Mouse (Mus musculus) brain, adult 2 months (tissue): ENCODE data around the gene Mx1.

Source experiments
- DNase-seq: peaks from one replicate; pipeline ENCODE4 v3.0.0; 2011; ENCODE audit warnings: low read depth, low spot score

The Mx1 gene

GRCm38 (mm10) chr16:97443670-97444263 is 18.9 kb downstream of the Mx1 start:
- DNase-seq, result peak; percentile 75

- DNase-seq, result peak; percentile 79
Measured at GRCm38 (mm10) chr16:97441967-97442366, 20.7 kb downstream of the Mx1 start.

GRCm38 (mm10) chr16:97438191-97438590 is 24.5 kb downstream of the Mx1 start:
- peak; percentile 47 for DNase-seq

GRCm38 (mm10) chr16:97437448-97438056 is 25.2 kb downstream of the Mx1 start:
- peak; percentile 66 for DNase-seq

GRCm38 (mm10) chr16:97434206-97434605 is 28.5 kb downstream of the Mx1 start:
- peak; percentile 64 for DNase-seq

GRCm38 (mm10) chr16:97431328-97431727 is 31.4 kb downstream of the Mx1 start:
- peak; percentile 80 for DNase-seq

GRCm38 (mm10) chr16:97430091-97430490 is 32.6 kb downstream of the Mx1 start:
- peak; percentile 83 for DNase-seq

- no peak for DNase-seq
Measured at GRCm38 (mm10) chr16:97428026-97428425, 34.7 kb downstream of the Mx1 start.

GRCm38 (mm10) chr16:97423627-97424026 is 39.1 kb downstream of the Mx1 start:
- no peak for DNase-seq

GRCm38 (mm10) chr16:97421671-97422070 is 41.0 kb downstream of the Mx1 start:
- DNase-seq, result peak; percentile 24

GRCm38 (mm10) chr16:97418749-97419453 is 43.8 kb downstream of the Mx1 start:
- DNase-seq, result peak; percentile 63

GRCm38 (mm10) chr16:97417896-97418542 is 44.7 kb downstream of the Mx1 start:
- DNase-seq, result peak; percentile 67

GRCm38 (mm10) chr16:97405476-97406012 is 57.2 kb downstream of the Mx1 start:
- DNase-seq, result peak; percentile 23

- no peak for DNase-seq
Measured at GRCm38 (mm10) chr16:97402213-97402785, 60.4 kb downstream of the Mx1 start.

GRCm38 (mm10) chr16:97401741-97402140 is 61.0 kb downstream of the Mx1 start:
- DNase-seq, result no peak

GRCm38 (mm10) chr16:97399991-97400390 is 62.7 kb downstream of the Mx1 start:
- no peak for DNase-seq

- DNase-seq, result no peak
Measured at GRCm38 (mm10) chr16:97397945-97398531, 64.7 kb downstream of the Mx1 start.
